Comparison of ENCODE assay signal across 22 mouse cellular contexts in genomic region chr2:93276026-93276425, GRCm38 (mm10). TPM values are rescaled to one million over a fixed set of nuclear protein-coding genes. Genes with fewer than 3 reads are reported as not detected.
A peak's percentile ranks its signal among the peaks of the same experiment; 100 is the strongest.
DNase-seq lines count a peak whose midpoint lies in the region; ATAC-seq and TF ChIP-seq lines count a peak whose summit lies in the region.
"Had no signal": no experiment of that assay in that cellular context is flagged by ENCODE, and none has a peak within 500 bp of the region (broad histone marks: within the 10 kb centered on the region; RNA-seq: fewer than 3 reads in every experiment).

No protein-coding gene starts in this region.

- peaks cover 24% of the 10 kb centered on the region for H3K4me1 ChIP-seq in heart, postnatal 0 days (ENCODE audit: control insufficient read depth, insufficient read depth)
- H3K4me1 ChIP-seq in midbrain, embryonic 10.5 days = peaks cover 88% of the 10 kb centered on the region
- H3K4me1 ChIP-seq in midbrain, embryonic 13.5 days (replicated peaks) = peaks cover 74% of the 10 kb centered on the region
- H3K4me1 ChIP-seq in stomach, postnatal 0 days (replicated peaks; ENCODE audit: control insufficient read depth, insufficient read depth) = peaks cover 8% of the 10 kb centered on the region; the same call in 1 of the 2 replicates

- 86% methylated on average over 7 of the region's 7 CpGs for WGBS in heart, postnatal 0 days
- 96% methylated on average over 7 of the region's 7 CpGs for WGBS in midbrain, embryonic 10.5 days
- 94% methylated on average over 7 of the region's 7 CpGs for WGBS in midbrain, embryonic 13.5 days
- WGBS in stomach, postnatal 0 days = 93% methylated on average over 7 of the region's 7 CpGs

- intact Hi-C loops in heart, postnatal 36 days (cut with DNase I) = no loop called here

- no peak for TF ChIP-seq EP300 in heart, postnatal 0 days (IDR thresholded peaks at IDR 0.05; ENCODE audit: low read depth)
- no peak for TF ChIP-seq EP300 in stomach, postnatal 0 days (optimal IDR thresholded peaks at IDR 0.05)

- H3K4me3 ChIP-seq in heart, postnatal 0 days (ENCODE audit: low read depth, low read length) = no peak overlapping the region
- H3K4me3 ChIP-seq in midbrain, embryonic 10.5 days = no peak overlapping the region
- no peak overlapping the region for H3K4me3 ChIP-seq in midbrain, embryonic 13.5 days (replicated peaks)
- no peak overlapping the region for H3K4me3 ChIP-seq in stomach, postnatal 0 days (ENCODE audit: low read depth, low read length)
- H3K4me3 ChIP-seq: embryonic facial prominence, embryonic 15.5 days; forebrain, embryonic 15.5 days; heart, embryonic 13.5 days; hindbrain, embryonic 13.5 days; limb, embryonic 10.5 days; liver, embryonic 12.5 days; lung, embryonic 15.5 days; neural tube, embryonic 12.5 days had no signal

- no peak for ATAC-seq in heart, postnatal 0 days (ENCODE audit: insufficient read depth, low read depth)
- ATAC-seq in midbrain, embryonic 13.5 days = no peak
- no peak for ATAC-seq in stomach, postnatal 0 days (ENCODE audit: low FRiP score, low TSS enrichment)
- ATAC-seq: CD4-positive, CD25-positive, alpha-beta regulatory T cell, adult 4 months; forebrain, embryonic 15.5 days; liver, embryonic 12.5 days had no signal

- TF ChIP-seq CTCF in heart, postnatal 0 days (IDR thresholded peaks at IDR 0.05; ENCODE audit: low read depth) = no peak
- no peak for TF ChIP-seq CTCF in stomach, postnatal 0 days (IDR thresholded peaks at IDR 0.05; ENCODE audit: low read depth)

- DNase-seq in heart, postnatal 0 days (ENCODE audit: low spot score) = no peak
- no peak for DNase-seq in heart, postnatal 36 days
- no peak for DNase-seq in midbrain, embryonic 10.5 days (ENCODE audit: low spot score)
- peak; percentile 28 to 45 for DNase-seq in frontal cortex, postnatal 36 days (ENCODE audit: low spot score in 2 of 2)
- DNase-seq in stomach, postnatal 0 days (ENCODE audit: low spot score) = no peak
- no peak for DNase-seq in embryo, embryonic 10 days (ENCODE audit: low spot score)
- DNase-seq in neural tube, embryonic 10.5 days (ENCODE audit: extremely low spot score, low spot score) = no peak
- DNase-seq: cerebellum, adult 2 months; gastrocnemius, postnatal 36 days; kidney, adult 9 months; kidney, postnatal 4 days; thymus, postnatal 4 days had no signal

- H3K27me3 ChIP-seq in heart, postnatal 0 days (ENCODE audit: control insufficient read depth, insufficient read depth, low read length) = no peaks in the 10 kb centered on the region
- no peaks in the 10 kb centered on the region for H3K27me3 ChIP-seq in midbrain, embryonic 10.5 days (ENCODE audit: low read depth, poor library complexity, severe bottlenecking)
- no peaks in the 10 kb centered on the region for H3K27me3 ChIP-seq in midbrain, embryonic 13.5 days
- H3K27me3 ChIP-seq in stomach, postnatal 0 days (ENCODE audit: control insufficient read depth, insufficient read depth, low read length) = no peaks in the 10 kb centered on the region
- H3K27me3 ChIP-seq: embryonic facial prominence, embryonic 15.5 days; forebrain, embryonic 15.5 days; heart, embryonic 13.5 days; hindbrain, embryonic 13.5 days; liver, embryonic 12.5 days; lung, embryonic 15.5 days; neural tube, embryonic 12.5 days had no signal

- H3K36me3 ChIP-seq in heart, postnatal 0 days (replicated peaks; ENCODE audit: control insufficient read depth, insufficient read depth, low read length) = no peaks in the 10 kb centered on the region
- peaks cover 17% of the 10 kb centered on the region for H3K36me3 ChIP-seq in midbrain, embryonic 10.5 days
- no peaks in the 10 kb centered on the region for H3K36me3 ChIP-seq in midbrain, embryonic 13.5 days
- no peaks in the 10 kb centered on the region for H3K36me3 ChIP-seq in stomach, postnatal 0 days (ENCODE audit: control insufficient read depth, insufficient read depth, low read length)
- H3K36me3 ChIP-seq: embryonic facial prominence, embryonic 15.5 days; forebrain, embryonic 15.5 days; hindbrain, embryonic 13.5 days; limb, embryonic 10.5 days; liver, embryonic 12.5 days; lung, embryonic 15.5 days; neural tube, embryonic 12.5 days had no signal

- no peak overlapping the region for H3K9ac ChIP-seq in heart, postnatal 0 days (replicated peaks; ENCODE audit: low read depth, low read length)
- no peak overlapping the region for H3K9ac ChIP-seq in midbrain, embryonic 13.5 days (replicated peaks)
- H3K9ac ChIP-seq in stomach, postnatal 0 days (ENCODE audit: low read length) = no peak overlapping the region
- H3K9ac ChIP-seq: embryonic facial prominence, embryonic 15.5 days; forebrain, embryonic 15.5 days; heart, embryonic 13.5 days; hindbrain, embryonic 13.5 days; liver, embryonic 12.5 days; lung, embryonic 15.5 days; neural tube, embryonic 12.5 days had no signal

- no peak overlapping the region for H3K4me2 ChIP-seq in heart, postnatal 0 days (ENCODE audit: low read depth, low read length)
- no peak overlapping the region for H3K4me2 ChIP-seq in midbrain, embryonic 13.5 days (replicated peaks)
- no peak overlapping the region for H3K4me2 ChIP-seq in stomach, postnatal 0 days (replicated peaks; ENCODE audit: low read depth)
- H3K4me2 ChIP-seq: embryonic facial prominence, embryonic 15.5 days; forebrain, embryonic 15.5 days; heart, embryonic 13.5 days; hindbrain, embryonic 13.5 days; liver, embryonic 12.5 days; lung, embryonic 15.5 days; neural tube, embryonic 12.5 days had no signal

- no peaks in the 10 kb centered on the region for H3K9me3 ChIP-seq in heart, postnatal 0 days (replicated peaks; ENCODE audit: control insufficient read depth, low read length)
- H3K9me3 ChIP-seq in midbrain, embryonic 10.5 days (replicated peaks) = no peaks in the 10 kb centered on the region
- no peaks in the 10 kb centered on the region for H3K9me3 ChIP-seq in midbrain, embryonic 13.5 days
- H3K9me3 ChIP-seq in stomach, postnatal 0 days (ENCODE audit: control insufficient read depth, low read length) = no peaks in the 10 kb centered on the region
- H3K9me3 ChIP-seq: embryonic facial prominence, embryonic 15.5 days; forebrain, embryonic 15.5 days; heart, embryonic 13.5 days; hindbrain, embryonic 13.5 days; limb, embryonic 10.5 days; liver, embryonic 12.5 days; lung, embryonic 15.5 days; neural tube, embryonic 12.5 days had no signal

- 0 out of 2 replicates have a peak overlapping the region, but pooled peaks have one; percentile 3 for H3K27ac ChIP-seq in heart, postnatal 0 days (ENCODE audit: low read depth)
- 0 out of 2 replicates have a peak overlapping the region, but pooled peaks have one; percentile 14 for H3K27ac ChIP-seq in midbrain, embryonic 10.5 days (replicated peaks)
- H3K27ac ChIP-seq in midbrain, embryonic 13.5 days = no peak overlapping the region
- H3K27ac ChIP-seq in stomach, postnatal 0 days (replicated peaks) = 0 out of 2 replicates have a peak overlapping the region, but pooled peaks have one; percentile 18
- H3K27ac ChIP-seq: forebrain, embryonic 15.5 days; liver, embryonic 12.5 days; lung, embryonic 15.5 days; neural tube, embryonic 12.5 days had no signal

RNA-seq across cellular contexts. Expression of gene Tspan18, which starts 58.3 kb away (rescaled TPM):
- 64.4 and 66.2 TPM in 2 replicates for total RNA-seq in heart, postnatal 0 days (2014; rRNA removed; ENCODE audit: low replicate concordance)
- polyA plus RNA-seq in heart, postnatal 0 days (2015; fragmentation: Nextera tagmentation; extraction: Ambion mirVana) = 37.6 and 39.8 TPM in 2 replicates
- 10 to 100 TPM; 12.4 to 16.2 TPM for total RNA-seq in heart, postnatal 36 days (2021)
- polyA plus RNA-seq in midbrain, embryonic 10.5 days (2016; fragmentation: Nextera tagmentation; extraction: Ambion mirVana) = 45.0 and 48.4 TPM in 2 replicates
- polyA plus RNA-seq in midbrain, embryonic 13.5 days (2015; fragmentation: Nextera tagmentation; extraction: Ambion mirVana) = 24.9 and 31.2 TPM in 2 replicates
- 8.2 and 8.7 TPM in 2 replicates for polyA plus RNA-seq in stomach, postnatal 0 days (2015; fragmentation: Nextera tagmentation; extraction: Ambion mirVana)

Comparison
In these comparisons a context has a peak if more than half of its experiments do, and no peak if none do; other contexts are left out.
1. DNase-seq: peak in frontal cortex, postnatal 36 days (2 of 2); none in heart, postnatal 0 days (single experiment), heart, postnatal 36 days (0 of 2), midbrain, embryonic 10.5 days (single experiment), stomach, postnatal 0 days (single experiment), embryo, embryonic 10 days (single experiment) and neural tube, embryonic 10.5 days (single experiment).